Mouse (Mus musculus) midbrain, postnatal 0 days (tissue): Measurements from ENCODE around the gene Olfr358. TPM values are rescaled to one million over a fixed set of nuclear protein-coding genes. Genes with fewer than 3 reads are reported as not detected.

Experiments used
- ATAC-seq: fragments of 200-750 bp; cut with Nextera tagmentation; 2 replicates; pipeline ENCODE4 v1.8.0; 2017; ENCODE audit warnings: moderate number of reproducible peaks, mild to moderate bottlenecking, moderate TSS enrichment, moderate library complexity; ENCODE audit not compliant: low FRiP score
- DNase-seq: peaks from one replicate; pipeline ENCODE4 v3.0.0-alpha.2; 2015; ENCODE audit warnings: low spot score
- H3K27ac ChIP-seq: fragments of 300-500 bp; sonication (generic); 2 replicates; pipeline ENCODE4 v1.5.1; 2014; ENCODE audit warnings: low read depth, mild to moderate bottlenecking, low read length, mixed read lengths
- H3K27me3 ChIP-seq: fragments of 300-500 bp; sonication (generic); 2 replicates; pipeline ENCODE4 v1.6.1; 2014; ENCODE audit warnings: low read length, control low read depth, mixed read lengths; ENCODE audit not compliant: insufficient read depth
- H3K36me3 ChIP-seq: fragments of 300-500 bp; sonication (generic); 2 replicates; pipeline ENCODE4 v1.6.1; 2014; ENCODE audit warnings: low read length, control low read depth, mixed read lengths; ENCODE audit not compliant: insufficient read depth
- H3K4me1 ChIP-seq: fragments of 300-500 bp; sonication (generic); 2 replicates; pipeline ENCODE4 v1.6.1; 2014; ENCODE audit warnings: mild to moderate bottlenecking, control low read depth, antibody characterized with exemption, low read length, mixed read lengths; ENCODE audit not compliant: insufficient read depth
- H3K4me2 ChIP-seq: fragments of 300-500 bp; sonication (generic); 2 replicates; pipeline ENCODE4 v1.6.1; 2014; ENCODE audit warnings: low read depth, mild to moderate bottlenecking, low read length, mixed read lengths; ENCODE audit not compliant: poor library complexity, severe bottlenecking
- H3K4me3 ChIP-seq: fragments of 300-500 bp; sonication (generic); 2 replicates; pipeline ENCODE4 v1.5.1; 2014; ENCODE audit warnings: low read depth, mild to moderate bottlenecking, low read length, moderate library complexity
- H3K9ac ChIP-seq: fragments of 300-500 bp; sonication (generic); replicated peaks from 2 replicates; pipeline ENCODE4 v1.6.1; 2014; ENCODE audit warnings: mild to moderate bottlenecking, low read length, moderate library complexity, mixed read lengths; ENCODE audit not compliant: poor library complexity, severe bottlenecking
- H3K9me3 ChIP-seq: fragments of 300-500 bp; sonication (generic); 2 replicates; pipeline ENCODE4 v1.6.1; 2016; ENCODE audit warnings: low read length, control low read depth
- CTCF ChIP-seq: IDR thresholded peaks from 2 replicates; pipeline ENCODE4 v1.5.1; 2016; ENCODE audit warnings: antibody characterized with exemption, mild to moderate bottlenecking
- WGBS: fragments of 180-500 bp; shearing (Covaris S2); extraction: QIAGEN DNeasy Blood & Tissue Kit; methylation state at CpG from one replicate; pipeline ENCODE4 v1.1.7; 2014; 5-methylcytosine and 5-hydroxymethylcytosine counted together
- polyA plus RNA-seq: library from polyadenylated mRNA; unstranded; fragments of >200 nt; fragmentation: Nextera tagmentation; extraction: Ambion mirVana; gene quantifications from 2 replicates; pipeline ENCODE4 v1.2.1, GENCODE M21; 2015
- total RNA-seq: library from RNA; depleted of rRNA; stranded (reverse); fragments of >200 nt; gene quantifications from 2 replicates; pipeline ENCODE4 v1.2.3, GENCODE M21; 2014; rRNA removed

Gene Olfr358
- total RNA-seq: not detected in 2 replicates
- polyA plus RNA-seq: not detected in 2 replicates

GRCm38 (mm10) chr2:37009235-37009634, at the start of gene Olfr358:
Gene Olfr358 (minus strand): TSS chr2:37009335.
- Histone ChIP-seq H3K9ac (no peak within 1 kb of the TSS), H3K9me3 (peaks cover 5% of the 10 kb centered on the region; the same call in 1 of the 2 replicates), H3K27me3 (no peaks in the 10 kb centered on the region), H3K4me1 (no peaks in the 10 kb centered on the region), H3K4me3 (no peak within 1 kb of the TSS), H3K27ac (no peak within 1 kb of the TSS), H3K4me2 (no peak within 1 kb of the TSS), H3K36me3 (no peaks in the 10 kb centered on the region)
- no peak for TF ChIP-seq CTCF
- ATAC-seq (no peak), DNase-seq (no peak)

- ATAC-seq (no peak), DNase-seq (no peak)
- no peak overlapping the region for H3K4me2 ChIP-seq
- no peak for TF ChIP-seq CTCF
- WGBS: 68% methylated on average over 1 of the region's 1 CpGs
- H3K4me1 ChIP-seq: no peaks in the 10 kb centered on the region
- H3K4me3 ChIP-seq: no peak overlapping the region
- no peak overlapping the region for H3K27ac ChIP-seq
- peaks cover 20% of the 10 kb centered on the region; the same call in 1 of the 2 replicates for H3K9me3 ChIP-seq
- H3K27me3 ChIP-seq: no peaks in the 10 kb centered on the region
- no peaks in the 10 kb centered on the region for H3K36me3 ChIP-seq
- no peak overlapping the region for H3K9ac ChIP-seq
Observed at GRCm38 (mm10) chr2:36997030-36997429, 12.1 kb downstream of the Olfr358 start.

GRCm38 (mm10) chr2:36993527-36993926, 15.6 kb downstream of the Olfr358 start, which contains the start of gene Olfr357:
Gene Olfr357 (plus strand): TSS chr2:36993827.
- no peak for ATAC-seq
- Histone ChIP-seq H3K4me3 (no peak within 1 kb of the TSS), H3K9ac (no peak within 1 kb of the TSS), H3K36me3 (no peaks in the 10 kb centered on the region), H3K27me3 (no peaks in the 10 kb centered on the region), H3K4me2 (no peak within 1 kb of the TSS), H3K4me1 (no peaks in the 10 kb centered on the region), H3K27ac (no peak within 1 kb of the TSS), H3K9me3 (peaks cover 20% of the 10 kb centered on the region; the same call in 1 of the 2 replicates)
- 45% methylated on average over 1 of the region's 1 CpGs for WGBS
- no peak for DNase-seq
- no peak for TF ChIP-seq CTCF

Other genes with a start within 250 kb of the Olfr358 start
- not detected in 2 replicates for gene Olfr348, start 225.1 kb downstream of the Olfr358 start, total RNA-seq
- not detected in 2 replicates for gene Olfr348, start 225.1 kb downstream of the Olfr358 start, polyA plus RNA-seq
- not detected in 2 replicates for gene Olfr50, start 218.8 kb downstream of the Olfr358 start, total RNA-seq
- gene Olfr50, start 218.8 kb downstream of the Olfr358 start, polyA plus RNA-seq: not detected in 2 replicates
- not detected in 2 replicates for gene Olfr3, start 192.3 kb downstream of the Olfr358 start, total RNA-seq
- not detected in 2 replicates for gene Olfr3, start 192.3 kb downstream of the Olfr358 start, polyA plus RNA-seq
- not detected in 2 replicates for gene Olfr350, start 163.0 kb downstream of the Olfr358 start, total RNA-seq
- gene Olfr350, start 163.0 kb downstream of the Olfr358 start, polyA plus RNA-seq: not detected in 2 replicates
- gene Olfr351, start 146.7 kb downstream of the Olfr358 start, total RNA-seq: not detected in 2 replicates
- gene Olfr351, start 146.7 kb downstream of the Olfr358 start, polyA plus RNA-seq: not detected in 2 replicates
- not detected in 2 replicates for gene Olfr352, start 140.9 kb downstream of the Olfr358 start, total RNA-seq
- gene Olfr352, start 140.9 kb downstream of the Olfr358 start, polyA plus RNA-seq: not detected in 2 replicates
- not detected in 2 replicates for gene Olfr353, start 116.4 kb downstream of the Olfr358 start, total RNA-seq
- gene Olfr353, start 116.4 kb downstream of the Olfr358 start, polyA plus RNA-seq: not detected in 2 replicates
- not detected in 2 replicates for gene Olfr354, start 103.7 kb downstream of the Olfr358 start, total RNA-seq
- not detected in 2 replicates for gene Olfr354, start 103.7 kb downstream of the Olfr358 start, polyA plus RNA-seq
- not detected in 2 replicates for gene Olfr355, start 80.4 kb downstream of the Olfr358 start, total RNA-seq
- gene Olfr355, start 80.4 kb downstream of the Olfr358 start, polyA plus RNA-seq: not detected in 2 replicates
- not detected in 2 replicates for gene Olfr356, start 72.2 kb downstream of the Olfr358 start, total RNA-seq
- gene Olfr356, start 72.2 kb downstream of the Olfr358 start, polyA plus RNA-seq: not detected in 2 replicates
- gene Olfr357, start 15.5 kb downstream of the Olfr358 start, total RNA-seq: not detected in 2 replicates
- gene Olfr357, start 15.5 kb downstream of the Olfr358 start, polyA plus RNA-seq: not detected in 2 replicates
- gene Olfr360, start 56.4 kb upstream of the Olfr358 start, total RNA-seq: not detected in 2 replicates
- not detected in 2 replicates for gene Olfr360, start 56.4 kb upstream of the Olfr358 start, polyA plus RNA-seq
- not detected in 2 replicates for gene Olfr361, start 80.0 kb upstream of the Olfr358 start, total RNA-seq
- not detected in 2 replicates for gene Olfr361, start 80.0 kb upstream of the Olfr358 start, polyA plus RNA-seq
- not detected in 2 replicates for gene Olfr362, start 108.6 kb upstream of the Olfr358 start, total RNA-seq
- not detected in 2 replicates for gene Olfr362, start 108.6 kb upstream of the Olfr358 start, polyA plus RNA-seq
- gene Olfr364-ps1, start 130.0 kb upstream of the Olfr358 start, total RNA-seq: not detected in 2 replicates
- gene Olfr364-ps1, start 130.0 kb upstream of the Olfr358 start, polyA plus RNA-seq: not detected in 2 replicates
- gene Olfr365, start 178.9 kb upstream of the Olfr358 start, total RNA-seq: not detected in 2 replicates
- not detected in 2 replicates for gene Olfr365, start 178.9 kb upstream of the Olfr358 start, polyA plus RNA-seq
- not detected in 2 replicates for gene Olfr366, start 202.2 kb upstream of the Olfr358 start, total RNA-seq
- gene Olfr366, start 202.2 kb upstream of the Olfr358 start, polyA plus RNA-seq: not detected in 2 replicates